Mouse (Mus musculus) embryonic facial prominence, embryonic 13.5 days (tissue): ENCODE data around the gene Mttp. TPM values are rescaled to one million over a fixed set of nuclear protein-coding genes. Genes with fewer than 3 reads are reported as not detected.

Experiments
- ATAC-seq: fragments of 200-750 bp; cut with Nextera tagmentation; 2 replicates; pipeline ENCODE4 v1.8.0; 2017; ENCODE audit warnings: low read depth; ENCODE audit not compliant: insufficient number of reproducible peaks, insufficient read depth, low FRiP score, low TSS enrichment
- H3K27ac ChIP-seq: fragments of 300-500 bp; sonication (generic); 2 replicates; pipeline ENCODE4 v1.5.1; 2015; ENCODE audit warnings: moderate library complexity, mild to moderate bottlenecking, inconsistent platforms
- H3K27me3 ChIP-seq: fragments of 300-500 bp; sonication (generic); 2 replicates; pipeline ENCODE4 v1.6.1; 2015; ENCODE audit warnings: mild to moderate bottlenecking, inconsistent platforms
- H3K36me3 ChIP-seq: fragments of 300-500 bp; sonication (generic); 2 replicates; pipeline ENCODE4 v1.6.1; 2015; ENCODE audit warnings: mild to moderate bottlenecking, inconsistent platforms
- H3K4me1 ChIP-seq: fragments of 300-500 bp; sonication (generic); 2 replicates; pipeline ENCODE4 v1.6.1; 2015; ENCODE audit warnings: inconsistent platforms
- H3K4me2 ChIP-seq: fragments of 300-500 bp; sonication (generic); 2 replicates; pipeline ENCODE4 v1.6.1; 2015; ENCODE audit warnings: moderate library complexity, mild to moderate bottlenecking, inconsistent platforms
- H3K4me3 ChIP-seq: fragments of 300-500 bp; sonication (generic); 2 replicates; pipeline ENCODE4 v1.5.1; 2015; ENCODE audit warnings: mild to moderate bottlenecking, inconsistent platforms
- H3K9ac ChIP-seq: fragments of 300-500 bp; sonication (generic); 2 replicates; pipeline ENCODE4 v1.6.1; 2015; ENCODE audit warnings: mild to moderate bottlenecking, inconsistent platforms
- H3K9me3 ChIP-seq: fragments of 300-500 bp; sonication (generic); 2 replicates; pipeline ENCODE4 v1.6.1; 2016; ENCODE audit warnings: inconsistent platforms
- WGBS: fragments of 180-500 bp; shearing (Covaris S2); methylation state at CpG from one replicate; pipeline ENCODE4 v1.1.7; 2015; ENCODE audit warnings: mixed read lengths; 5-methylcytosine and 5-hydroxymethylcytosine counted together
- polyA plus RNA-seq: library from polyadenylated mRNA; unstranded; fragments of >200 nt; fragmentation: Nextera tagmentation; extraction: Ambion mirVana; gene quantifications from 2 replicates; pipeline ENCODE4 v1.2.1, GENCODE M21; 2015

Mttp gene
- polyA plus RNA-seq, 1 experiment from 2014 or later, result 8.7 TPM

DNA sequence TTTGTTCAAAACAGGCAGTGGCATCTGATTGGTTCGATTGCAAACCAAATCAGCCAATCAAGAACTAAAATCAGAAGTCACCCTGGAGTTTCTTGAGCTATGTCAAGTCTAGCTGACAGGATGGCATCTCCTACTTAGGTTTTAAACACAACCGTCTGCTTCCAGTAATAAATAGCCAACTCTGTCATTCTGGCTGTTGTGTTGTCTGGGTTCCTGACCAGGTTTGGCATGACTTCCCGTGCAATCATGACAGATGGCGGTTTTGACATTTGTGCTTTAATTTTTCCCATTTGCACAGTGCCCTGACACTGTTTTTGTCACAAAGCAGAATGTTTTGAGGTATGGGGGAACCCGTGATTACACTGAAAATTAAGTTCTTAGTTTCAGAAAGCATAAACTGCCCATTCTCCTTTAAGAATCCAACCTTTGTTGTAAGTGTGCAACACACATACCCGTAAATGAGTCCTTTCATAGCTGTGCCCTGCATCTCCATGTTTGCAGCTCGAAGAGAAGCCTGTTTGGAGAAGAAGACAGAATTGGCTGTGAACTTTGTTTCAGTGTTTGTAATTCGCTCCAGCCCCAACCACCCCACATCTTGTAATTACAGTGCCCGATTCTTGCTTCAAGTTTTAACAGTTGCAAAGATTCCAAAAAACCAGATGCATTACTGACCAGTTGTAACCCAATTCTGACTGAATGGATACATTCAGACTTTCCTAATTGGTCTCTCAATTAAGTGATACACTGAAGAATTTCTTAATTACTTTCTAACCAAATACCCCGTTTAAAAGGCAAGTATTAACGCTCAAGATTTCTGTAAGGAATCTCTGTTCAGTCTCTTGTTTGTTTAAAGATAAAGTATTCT lies 67.1 kb downstream of the Mttp start:
- Histone ChIP-seq H3K9me3 (no peaks in the 10 kb centered on the region), H3K27ac (no peak overlapping the region), H3K4me1 (peaks cover 4% of the 10 kb centered on the region; the same call in 1 of the 2 replicates), H3K27me3 (no peaks in the 10 kb centered on the region), H3K9ac (no peak overlapping the region), H3K4me2 (no peak overlapping the region), H3K4me3 (no peak overlapping the region), H3K36me3 (no peaks in the 10 kb centered on the region)
- ATAC-seq, result no peak
- WGBS, result 61% methylated on average over 11 of the region's 11 CpGs

DNA sequence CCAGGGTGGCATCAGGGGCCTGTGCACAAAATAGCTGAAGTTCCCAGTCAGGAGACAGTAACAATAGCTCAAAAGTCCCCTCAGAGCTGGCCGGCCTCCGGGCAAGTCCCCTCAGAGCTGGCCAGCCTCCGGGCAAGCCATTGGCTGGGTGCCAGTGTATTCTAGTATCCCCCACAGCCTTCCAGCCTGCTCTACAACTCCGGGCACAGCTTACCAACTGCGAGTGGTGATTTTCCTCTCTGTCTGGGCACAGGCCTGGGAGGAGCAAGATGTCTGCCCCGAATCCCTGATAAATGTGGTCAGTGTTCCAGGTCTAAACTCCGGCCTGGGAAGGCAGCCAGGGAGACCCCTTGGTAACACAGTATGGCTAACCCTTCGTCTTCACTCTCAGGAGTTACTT lies 69.6 kb downstream of the Mttp start:
- Histone ChIP-seq H3K36me3 (no peaks in the 10 kb centered on the region), H3K4me1 (peaks cover 18% of the 10 kb centered on the region), H3K27me3 (no peaks in the 10 kb centered on the region), H3K9ac (no peak overlapping the region), H3K27ac (peak overlapping the region; percentile 40; the same call in 1 of the 2 replicates), H3K4me2 (no peak overlapping the region), H3K9me3 (no peaks in the 10 kb centered on the region), H3K4me3 (no peak overlapping the region)
- WGBS, result 69% methylated on average over 8 of the region's 8 CpGs
- no peak for ATAC-seq

DNA sequence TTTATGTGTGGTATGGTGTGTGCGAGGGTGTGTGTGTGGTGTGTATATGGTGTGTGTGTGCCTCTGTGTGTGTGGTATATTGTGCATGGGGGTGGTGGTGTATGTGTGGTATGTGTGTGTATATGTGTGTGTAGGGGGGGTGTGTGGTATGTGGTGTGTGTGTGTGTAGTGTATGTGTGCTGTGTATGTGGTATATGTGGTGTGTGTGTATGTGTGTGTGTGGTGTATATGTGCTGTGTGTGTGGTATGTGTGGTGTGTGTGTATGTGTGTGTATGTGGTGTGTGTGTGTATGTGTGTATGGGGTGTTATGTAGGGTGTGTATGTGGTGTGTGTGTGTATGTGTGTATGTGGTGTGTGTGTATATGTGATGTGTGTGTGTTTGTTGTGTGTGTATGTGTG lies 70.6 kb downstream of the Mttp start:
- ATAC-seq, result no peak
- WGBS, result 80% methylated on average over 1 of the region's 1 CpGs

DNA sequence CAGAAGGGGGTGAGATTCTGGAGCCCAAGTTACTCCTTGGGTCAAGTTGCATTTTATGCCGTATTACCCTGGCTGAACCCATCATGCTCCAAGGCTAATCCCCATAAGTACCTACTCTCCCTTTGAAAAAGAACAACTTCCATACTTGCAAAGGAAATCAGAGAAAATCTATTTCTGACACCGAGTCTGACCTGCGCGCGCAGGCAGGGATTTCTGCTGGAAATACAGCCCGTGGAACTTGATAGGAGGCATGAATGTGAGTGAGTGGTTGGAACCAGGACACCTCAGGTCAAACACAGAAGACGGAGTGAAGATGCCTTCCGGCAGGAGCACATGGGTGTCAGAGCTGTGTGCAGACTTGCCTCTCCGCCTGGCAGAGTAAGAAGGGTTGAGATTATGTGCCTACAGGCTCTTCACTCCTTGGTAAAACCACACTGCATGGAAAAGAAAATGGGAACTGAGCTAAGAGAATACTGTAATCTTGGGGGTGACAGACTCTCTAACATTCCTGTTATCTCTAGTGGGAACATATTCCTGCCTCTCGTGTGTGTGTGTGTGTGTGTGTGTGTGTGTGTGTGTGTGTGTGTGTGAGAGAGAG lies 73.2 kb downstream of the Mttp start:
- no peaks in the 10 kb centered on the region for H3K9me3 ChIP-seq
- H3K27ac ChIP-seq, result no peak overlapping the region
- H3K4me2 ChIP-seq, result peak overlapping the region; percentile 9; the same call in 1 of the 2 replicates
- peaks cover 25% of the 10 kb centered on the region for H3K4me1 ChIP-seq
- ATAC-seq, result no peak
- no peak overlapping the region for H3K9ac ChIP-seq
- no peak overlapping the region for H3K4me3 ChIP-seq
- WGBS, result 47% methylated on average over 10 of the region's 10 CpGs
- H3K27me3 ChIP-seq, result no peaks in the 10 kb centered on the region
- H3K36me3 ChIP-seq, result no peaks in the 10 kb centered on the region

More for the DNA sequence above, 70.6 kb downstream of the Mttp start:
- no peaks in the 10 kb centered on the region for H3K9me3 ChIP-seq
- H3K27ac ChIP-seq, result no peak overlapping the region
- no peaks in the 10 kb centered on the region for H3K27me3 ChIP-seq
- H3K36me3 ChIP-seq, result no peaks in the 10 kb centered on the region
- no peak overlapping the region for H3K4me3 ChIP-seq
- H3K4me1 ChIP-seq, result peaks cover 22% of the 10 kb centered on the region
- no peak overlapping the region for H3K4me2 ChIP-seq
- no peak overlapping the region for H3K9ac ChIP-seq

DNA sequence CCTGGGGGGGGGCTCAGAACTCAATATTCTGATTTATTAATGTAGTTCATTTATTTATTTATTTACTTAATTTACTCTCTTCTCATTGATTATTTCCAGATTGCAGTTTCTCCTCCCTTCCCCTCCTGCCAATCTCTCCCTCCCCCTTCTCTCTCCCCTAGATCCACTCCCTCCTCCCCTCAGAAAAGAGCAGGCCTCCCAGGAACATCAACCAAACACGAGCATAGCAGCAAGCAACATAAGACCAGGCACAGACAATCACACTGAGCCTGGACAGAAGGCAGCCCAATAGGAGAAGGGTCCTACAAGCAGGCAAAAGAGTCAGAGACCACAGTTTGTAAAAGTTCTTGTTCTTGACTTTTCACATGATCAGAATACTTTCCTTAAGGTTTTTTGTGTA lies 73.8 kb downstream of the Mttp start:
- Histone ChIP-seq H3K27ac (peak overlapping the region; percentile 28; the same call in 1 of the 2 replicates), H3K9ac (no peak overlapping the region), H3K4me2 (no peak overlapping the region), H3K36me3 (no peaks in the 10 kb centered on the region), H3K9me3 (no peaks in the 10 kb centered on the region), H3K27me3 (no peaks in the 10 kb centered on the region), H3K4me1 (peaks cover 31% of the 10 kb centered on the region), H3K4me3 (no peak overlapping the region)
- 5% methylated on average over 1 of the region's 1 CpGs for WGBS
- ATAC-seq, result no peak

DNA sequence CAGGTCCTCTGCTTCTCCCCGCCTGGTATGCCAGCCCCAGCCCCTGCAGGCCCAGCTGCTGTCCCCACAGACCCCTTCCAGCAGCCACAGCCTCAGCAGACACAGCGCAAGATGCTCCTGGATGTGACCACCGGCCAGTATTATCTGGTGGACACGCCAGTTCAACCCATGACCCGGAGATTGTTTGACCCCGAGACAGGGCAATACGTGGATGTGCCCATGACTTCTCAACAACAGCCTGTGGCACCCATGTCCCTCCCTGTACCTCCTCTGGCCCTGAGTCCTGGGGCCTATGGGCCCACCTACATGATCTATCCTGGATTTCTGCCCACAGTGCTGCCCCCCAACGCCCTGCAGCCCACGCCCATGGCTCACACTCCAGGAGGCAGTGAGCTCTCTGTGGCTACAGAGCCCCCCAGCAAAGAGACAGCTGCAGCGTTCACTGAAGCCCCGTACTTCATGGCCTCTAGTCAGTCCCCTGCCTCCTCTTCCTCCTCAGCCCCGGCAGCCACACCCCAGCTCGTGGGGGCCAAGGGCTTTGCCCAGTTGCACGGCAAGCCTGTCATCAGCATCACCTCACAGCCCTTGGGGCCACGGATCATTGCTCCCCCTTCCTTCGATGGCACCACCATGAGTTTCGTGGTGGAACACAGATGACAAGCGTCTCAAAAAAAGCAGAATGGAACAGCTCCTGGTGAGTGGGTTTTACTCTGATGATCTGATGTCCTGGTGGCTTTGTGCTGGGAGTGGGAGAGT lies 74.8 kb downstream of the Mttp start:
- H3K27me3 ChIP-seq, result no peaks in the 10 kb centered on the region
- H3K4me1 ChIP-seq, result peaks cover 37% of the 10 kb centered on the region
- H3K27ac ChIP-seq, result peak overlapping the region; percentile 51; the same call in 1 of the 2 replicates
- no peaks in the 10 kb centered on the region for H3K9me3 ChIP-seq
- WGBS, result 68% methylated on average over 18 of the region's 18 CpGs
- no peak overlapping the region for H3K4me3 ChIP-seq
- no peak for ATAC-seq
- H3K9ac ChIP-seq, result 0 out of 2 replicates have a peak overlapping the region, but pooled peaks have one; percentile 16
- H3K36me3 ChIP-seq, result no peaks in the 10 kb centered on the region
- no peak overlapping the region for H3K4me2 ChIP-seq

DNA sequence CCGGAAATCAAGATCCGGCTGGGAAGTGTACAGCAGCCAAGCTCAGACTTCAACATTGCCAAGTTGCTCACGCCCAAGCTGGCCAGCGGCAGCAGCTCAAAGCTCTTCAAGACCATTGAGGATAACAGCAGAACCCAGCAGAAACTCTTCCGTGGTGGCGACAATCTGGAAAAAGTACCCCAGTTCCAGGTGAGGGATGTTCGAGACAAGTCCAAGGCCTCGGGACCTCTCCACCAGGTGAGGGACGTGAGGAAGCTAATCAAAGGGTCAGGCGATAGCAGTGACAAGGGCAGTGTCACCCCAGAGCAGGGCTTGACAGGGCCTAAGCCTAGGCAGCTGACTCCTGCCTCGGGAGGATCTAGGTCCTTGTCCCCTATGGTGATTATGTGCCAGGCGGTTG lies 76.7 kb downstream of the Mttp start:
- ATAC-seq, result no peak
- H3K4me1 ChIP-seq, result peaks cover 53% of the 10 kb centered on the region
- H3K9ac ChIP-seq, result no peak overlapping the region
- 97% methylated on average over 12 of the region's 12 CpGs for WGBS
- H3K4me2 ChIP-seq, result no peak overlapping the region
- no peaks in the 10 kb centered on the region for H3K36me3 ChIP-seq
- no peaks in the 10 kb centered on the region for H3K9me3 ChIP-seq
- H3K4me3 ChIP-seq, result no peak overlapping the region
- no peaks in the 10 kb centered on the region for H3K27me3 ChIP-seq
- no peak overlapping the region for H3K27ac ChIP-seq

DNA sequence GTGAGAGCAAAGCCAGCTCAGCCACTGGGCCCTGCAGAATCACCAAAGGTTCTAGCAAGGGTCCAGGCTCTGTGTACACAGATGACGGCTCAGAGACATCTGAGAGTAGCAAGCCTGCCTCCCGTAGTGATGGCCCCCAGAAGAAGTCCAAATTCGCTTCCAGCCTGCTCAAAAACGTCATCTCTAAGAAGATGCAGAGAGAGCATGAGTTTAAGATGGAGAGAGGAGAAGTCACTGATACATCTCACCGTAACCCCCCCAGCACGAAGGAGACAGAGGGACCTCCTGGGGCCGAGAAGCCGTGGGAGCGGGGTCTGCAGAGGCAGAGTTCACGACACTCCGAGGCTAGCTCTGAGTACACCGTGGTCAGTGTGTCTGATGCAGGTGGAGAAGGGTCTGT lies 77.5 kb downstream of the Mttp start, which contains the start of gene Gm5105:
Gene Gm5105, minus strand, starts transcription at position 101 of the 400 bp plus-strand sequence.
- Histone ChIP-seq H3K4me1 (peaks cover 58% of the 10 kb centered on the region), H3K36me3 (no peaks in the 10 kb centered on the region), H3K4me3 (no peak within 1 kb of the TSS), H3K9ac (no peak within 1 kb of the TSS), H3K9me3 (no peaks in the 10 kb centered on the region), H3K27ac (no peak within 1 kb of the TSS), H3K27me3 (no peaks in the 10 kb centered on the region), H3K4me2 (no peak within 1 kb of the TSS)
- WGBS, result 92% methylated on average over 12 of the region's 12 CpGs
- no peak for ATAC-seq

DNA sequence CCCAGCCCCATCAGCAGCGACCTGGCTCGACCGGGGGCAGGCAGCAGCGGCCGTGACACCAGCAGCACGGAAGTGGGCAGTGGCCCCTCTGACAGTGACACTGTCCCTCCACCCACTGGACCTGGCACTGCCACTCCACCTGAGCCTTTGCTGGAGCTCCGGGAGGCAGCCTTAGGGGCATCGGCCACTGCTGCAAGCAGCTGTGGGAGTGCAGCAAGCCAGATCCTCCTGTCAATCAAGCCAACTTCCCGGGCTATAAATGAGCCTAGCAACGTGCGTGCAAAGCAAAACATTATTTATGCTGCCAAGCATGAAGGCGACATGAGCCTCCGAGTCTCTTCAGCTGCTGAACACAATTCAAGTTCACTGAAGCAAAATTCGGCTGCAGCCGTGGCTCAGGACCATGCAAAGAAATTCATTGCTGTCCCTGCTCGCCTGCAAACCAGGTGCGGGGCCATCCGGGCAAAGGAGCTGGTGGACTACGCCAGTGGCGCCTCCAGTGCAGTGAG lies 78.4 kb downstream of the Mttp start:
- Histone ChIP-seq H3K9ac (no peak overlapping the region), H3K4me3 (no peak overlapping the region), H3K27ac (no peak overlapping the region), H3K4me1 (peaks cover 53% of the 10 kb centered on the region), H3K4me2 (no peak overlapping the region), H3K27me3 (no peaks in the 10 kb centered on the region), H3K9me3 (no peaks in the 10 kb centered on the region), H3K36me3 (no peaks in the 10 kb centered on the region)
- 72% methylated on average over 20 of the region's 20 CpGs for WGBS
- no peak for ATAC-seq

DNA sequence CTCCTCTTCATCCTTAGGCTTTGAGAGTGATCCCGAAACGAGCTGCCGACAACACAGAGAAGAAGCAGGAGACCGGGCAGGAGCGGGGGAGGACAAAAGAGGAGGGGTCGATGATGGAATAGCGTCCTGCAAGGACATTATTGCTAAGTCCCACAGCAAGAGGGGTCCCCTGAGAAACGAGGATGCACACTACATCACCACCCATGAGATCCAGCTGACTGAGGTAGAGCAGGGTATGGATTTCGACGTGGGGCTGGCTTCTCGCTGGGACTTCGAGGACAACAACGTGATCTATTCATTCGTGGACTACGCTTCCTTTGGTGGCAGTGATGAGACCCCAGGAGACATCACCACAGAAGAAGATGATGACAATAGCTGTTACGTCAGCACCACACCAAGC lies 78.8 kb downstream of the Mttp start:
- Histone ChIP-seq H3K27ac (no peak overlapping the region), H3K4me3 (no peak overlapping the region), H3K4me2 (no peak overlapping the region), H3K9ac (no peak overlapping the region), H3K27me3 (no peaks in the 10 kb centered on the region), H3K36me3 (no peaks in the 10 kb centered on the region), H3K9me3 (no peaks in the 10 kb centered on the region), H3K4me1 (peaks cover 49% of the 10 kb centered on the region)
- ATAC-seq, result no peak
- WGBS, result 82% methylated on average over 16 of the region's 16 CpGs
